Mouse (Mus musculus): ENCODE data around the gene Ugcg.

- TF ChIP-seq CTCF (IDR thresholded peaks at IDR 0.05; ENCODE audit: low read depth) (no peak), EP300 (optimal IDR thresholded peaks at IDR 0.05) (no peak)
These were observed 32.0 kb upstream of the Ugcg start for GRCm38 (mm10) chr4:59156897-59157592.

Data from stomach, postnatal 0 days (tissue).